8 mouse cellular contexts compared by ENCODE assay signal in the genomic region with DNA sequence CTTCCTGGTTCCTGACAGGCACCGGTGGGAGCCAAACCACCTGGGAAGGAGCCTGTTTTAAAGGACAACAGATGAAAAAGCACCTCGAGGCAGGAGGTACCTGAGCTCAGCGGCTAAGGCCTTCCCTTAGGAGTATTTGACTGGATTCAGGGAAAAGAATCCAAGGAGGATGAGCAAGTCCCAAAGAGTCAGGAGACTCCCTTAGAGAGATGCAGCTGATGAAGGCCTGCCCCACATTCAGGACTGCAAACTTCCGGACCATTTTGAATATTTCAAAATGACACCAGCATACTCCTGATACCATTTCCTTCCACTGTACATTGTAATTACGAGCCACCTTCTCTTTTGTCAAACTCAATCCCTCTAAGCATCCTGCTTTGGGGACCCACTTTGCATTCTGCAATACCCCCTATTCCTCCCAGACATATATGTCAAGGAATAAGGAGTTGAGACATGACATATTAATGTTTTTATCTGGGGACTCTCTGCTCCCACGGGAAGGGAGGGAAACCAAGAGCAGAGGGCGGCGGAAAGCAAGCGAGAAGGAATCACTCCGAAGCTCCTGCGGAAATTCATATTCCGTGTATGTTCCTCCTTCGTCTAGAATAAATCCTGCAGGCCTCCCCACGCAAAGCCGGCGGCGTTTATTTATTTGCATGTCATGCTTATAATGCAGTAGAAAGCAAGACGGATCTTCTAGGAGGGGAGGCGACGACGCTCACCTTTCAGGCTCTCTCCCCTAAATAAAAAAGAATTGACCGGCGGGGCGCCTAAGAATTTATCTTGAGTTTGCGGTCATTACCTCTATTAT.
DNase-seq lines count a peak whose midpoint lies in the region; ATAC-seq lines count a peak whose summit lies in the region.

No protein-coding gene starts in this region.

- 20% methylated on average over 25 of the region's 25 CpGs for WGBS in heart, embryonic 13.5 days
- WGBS in midbrain, embryonic 13.5 days = 1% methylated on average over 25 of the region's 25 CpGs

- H3K4me1 ChIP-seq in heart, embryonic 13.5 days = peaks cover 26% of the 10 kb centered on the region
- H3K4me1 ChIP-seq in midbrain, embryonic 13.5 days (replicated peaks) = peaks cover 33% of the 10 kb centered on the region

- no peak for DNase-seq in heart, adult 11 months
- DNase-seq in fibroblast of lung, adult 2 months (ENCODE audit: low read depth) = peak; percentile 15
- no peak for DNase-seq in thymus, postnatal 36 days
- DNase-seq in layer of hippocampus, adult 9-11 months = no peak
- DNase-seq in spleen, postnatal 10 days (ENCODE audit: low spot score in 2 of 2) = no peak

- peaks cover 19% of the 10 kb centered on the region for H3K27me3 ChIP-seq in heart, embryonic 13.5 days (replicated peaks)
- peaks cover 73% of the 10 kb centered on the region for H3K27me3 ChIP-seq in midbrain, embryonic 13.5 days

- no peak for ATAC-seq in heart, embryonic 13.5 days (ENCODE audit: extremely low read depth, insufficient number of reproducible peaks, low FRiP score, low TSS enrichment)
- ATAC-seq in cerebellum, adult (ENCODE audit: insufficient number of reproducible peaks, low FRiP score, low TSS enrichment) = 0 out of 2 replicates have a peak, but pooled peaks have one; percentile 29
- no peak for ATAC-seq in midbrain, embryonic 13.5 days

- no peaks in the 10 kb centered on the region for H3K9me3 ChIP-seq in heart, embryonic 13.5 days
- H3K9me3 ChIP-seq in midbrain, embryonic 13.5 days = no peaks in the 10 kb centered on the region

- H3K4me3 ChIP-seq in heart, embryonic 13.5 days = peak overlapping the region; percentile 61
- H3K4me3 ChIP-seq in midbrain, embryonic 13.5 days (replicated peaks) = peak overlapping the region; percentile 33

- peak overlapping the region; percentile 86 for H3K9ac ChIP-seq in heart, embryonic 13.5 days
- no peak overlapping the region for H3K9ac ChIP-seq in midbrain, embryonic 13.5 days (replicated peaks)

- H3K4me2 ChIP-seq in heart, embryonic 13.5 days = peak overlapping the region; percentile 88
- peak overlapping the region; percentile 55 for H3K4me2 ChIP-seq in midbrain, embryonic 13.5 days (replicated peaks)

- no peaks in the 10 kb centered on the region for H3K36me3 ChIP-seq in heart, embryonic 13.5 days
- no peaks in the 10 kb centered on the region for H3K36me3 ChIP-seq in midbrain, embryonic 13.5 days

- H3K27ac ChIP-seq in heart, embryonic 13.5 days (replicated peaks) = peak overlapping the region; percentile 39
- no peak overlapping the region for H3K27ac ChIP-seq in midbrain, embryonic 13.5 days
